Mouse (Mus musculus): ENCODE measurements around the gene Castor2. TPM values are rescaled to one million over a fixed set of nuclear protein-coding genes. Genes with fewer than 3 reads are reported as not detected.

Gene Castor2
- total and polyA plus RNA-seq, 3 experiments = 0.35 to 3.9 (median 1.3) TPM

GRCm38 (mm10) chr5:134139429-134139828 lies 39.9 kb downstream of the Castor2 start:
- H3K27me3 ChIP-seq (replicated peaks) = no peaks in the 10 kb centered on the region
- in situ Hi-C loops (cut with MboI; ENCODE audit: low pct_ligation_motif_present, low pct_unique_long_range_greater_than_20kb, low sequenced_read_pairs) = no loop called here
- H3K4me2 ChIP-seq (ENCODE audit: insufficient read depth, low read depth, poor library complexity, severe bottlenecking) = no peak overlapping the region
- H3K27ac ChIP-seq (ENCODE audit: insufficient read depth, low read depth) = no peak overlapping the region
- peaks cover 5 to 29% of the 10 kb centered on the region in 2 experiments for H3K36me3 ChIP-seq (replicated peaks in 1 of 2; ENCODE audit: control insufficient read depth in 1 of 2, insufficient read depth in 1 of 2, low read length in 1 of 2)
- peaks cover 8 to 64% of the 10 kb centered on the region in 2 experiments for H3K4me1 ChIP-seq (ENCODE audit: control insufficient read depth in 1 of 2, insufficient read depth in 2 of 2)
- dilution Hi-C loops (cut with MboI; ENCODE audit: extremely low pct_ligation_motif_present, extremely low pct_unique_long_range_greater_than_20kb, low sequenced_read_pairs) = no loop called here
- no peak overlapping the region for H3K4me3 ChIP-seq (replicated peaks in 1 of 3; ENCODE audit: low read depth in 2 of 3, low read length in 2 of 3, poor library complexity in 1 of 3)
- peaks cover 20% of the 10 kb centered on the region for H3K9me3 ChIP-seq (replicated peaks; ENCODE audit: low read length)
- TF ChIP-seq TCF12 (IDR thresholded peaks at IDR 0.05; ENCODE audit: low read depth, low read length) = no peak
- peak in 1 of 2 experiments; percentile 53; a peak in 2 of 4 replicates for TF ChIP-seq CTCF (conservative IDR thresholded peaks at IDR 0.05 in 1 of 2, IDR thresholded peaks at IDR 0.05 in 1 of 2; ENCODE audit: low read depth in 2 of 2, low read length in 2 of 2)
- peak; percentile 37 for TF ChIP-seq SMC3 (IDR thresholded peaks at IDR 0.05; ENCODE audit: low read depth, low read length)
- no peak for TF ChIP-seq MEF2A (IDR thresholded peaks at IDR 0.05; ENCODE audit: borderline replicate concordance, low read depth, low read length)
- TF ChIP-seq ETS1 (conservative IDR thresholded peaks at IDR 0.05; ENCODE audit: low read depth, low read length) = no peak
- peak; percentile 21 for TF ChIP-seq RAD21 (IDR thresholded peaks at IDR 0.05; ENCODE audit: low read depth, low read length)
- no peak for TF ChIP-seq NRF1 (IDR thresholded peaks at IDR 0.05; ENCODE audit: low read depth, low read length)
- TF ChIP-seq JUN (IDR thresholded peaks at IDR 0.05; ENCODE audit: insufficient read depth, low read depth, low read length) = no peak
- no peak for TF ChIP-seq POLR2AphosphoS2 (IDR thresholded peaks at IDR 0.05; ENCODE audit: low read depth, low read length)
- no peaks in the 10 kb centered on the region for H3K79me2 ChIP-seq (replicated peaks; ENCODE audit: control insufficient read depth, extremely low read depth, insufficient read depth, poor library complexity, severe bottlenecking)
- peak; percentile 75 for DNase-seq (ENCODE audit: extremely low read depth)
- no peak overlapping the region for H3K9ac ChIP-seq (ENCODE audit: insufficient read depth, low read depth)

- Histone ChIP-seq H3K27ac (ENCODE audit: insufficient read depth, low read depth) (no peak overlapping the region), H3K9me3 (replicated peaks; ENCODE audit: low read length) (peaks cover 18% of the 10 kb centered on the region), H3K27me3 (replicated peaks) (no peaks in the 10 kb centered on the region), H3K79me2 (replicated peaks; ENCODE audit: control insufficient read depth, extremely low read depth, insufficient read depth, poor library complexity, severe bottlenecking) (no peaks in the 10 kb centered on the region), H3K9ac (ENCODE audit: insufficient read depth, low read depth) (no peak overlapping the region), H3K4me3 (replicated peaks in 1 of 3; ENCODE audit: low read depth in 2 of 3, low read length in 2 of 3, poor library complexity in 1 of 3) (no peak overlapping the region), H3K4me1 (ENCODE audit: control insufficient read depth in 1 of 2, insufficient read depth in 2 of 2) (peaks cover 8 to 64% of the 10 kb centered on the region in 2 experiments), H3K36me3 (replicated peaks in 1 of 2; ENCODE audit: control insufficient read depth in 1 of 2, insufficient read depth in 1 of 2, low read length in 1 of 2) (peaks cover 4 to 24% of the 10 kb centered on the region in 2 experiments), H3K4me2 (ENCODE audit: insufficient read depth, low read depth, poor library complexity, severe bottlenecking) (no peak overlapping the region)
- in situ Hi-C loops (cut with MboI; ENCODE audit: low pct_ligation_motif_present, low pct_unique_long_range_greater_than_20kb, low sequenced_read_pairs) (no loop called here), dilution Hi-C loops (cut with MboI; ENCODE audit: extremely low pct_ligation_motif_present, extremely low pct_unique_long_range_greater_than_20kb, low sequenced_read_pairs) (no loop called here)
- no peak for DNase-seq (ENCODE audit: extremely low read depth)
- no peak for TF ChIP-seq ZKSCAN1 (IDR thresholded peaks at IDR 0.05; ENCODE audit: borderline replicate concordance, low read depth, low read length)
- no peak for TF ChIP-seq NELFE (IDR thresholded peaks at IDR 0.05; ENCODE audit: low read depth, low read length)
- no peak for TF ChIP-seq NRF1 (IDR thresholded peaks at IDR 0.05; ENCODE audit: low read depth, low read length)
- TF ChIP-seq RCOR1 (conservative IDR thresholded peaks at IDR 0.05; ENCODE audit: low read depth, low read length) = no peak
- no peak for TF ChIP-seq CHD1 (IDR thresholded peaks at IDR 0.05; ENCODE audit: low read depth, low read length)
- TF ChIP-seq ETS1 (conservative IDR thresholded peaks at IDR 0.05; ENCODE audit: low read depth, low read length) = no peak
- no peak for TF ChIP-seq CTCF (conservative IDR thresholded peaks at IDR 0.05 in 1 of 2, IDR thresholded peaks at IDR 0.05 in 1 of 2; ENCODE audit: low read depth in 2 of 2, low read length in 2 of 2)
- TF ChIP-seq E2F4 (IDR thresholded peaks at IDR 0.05; ENCODE audit: insufficient replicate concordance, low read depth, low read length) = no peak
- no peak for TF ChIP-seq HCFC1 (IDR thresholded peaks at IDR 0.05; ENCODE audit: low read depth, low read length)
- no peak for TF ChIP-seq ZNF384 (IDR thresholded peaks at IDR 0.05; ENCODE audit: low read depth, low read length)
- no peak for TF ChIP-seq SIN3A (IDR thresholded peaks at IDR 0.05; ENCODE audit: low read length)
- no peak for TF ChIP-seq ZMIZ1 (IDR thresholded peaks at IDR 0.05; ENCODE audit: low read depth, low read length)
Observed at GRCm38 (mm10) chr5:134141236-134141635, 41.7 kb downstream of the Castor2 start.
